Mouse (Mus musculus): Measurements from ENCODE around the gene Prr29. TPM values are rescaled to one million over a fixed set of nuclear protein-coding genes. Genes with fewer than 3 reads are reported as not detected.
"Not testable (repeated sequence)": the region's sequence is repeated elsewhere in the genome, so short reads cannot be mapped to it uniquely, and the experiment has no call there.

Prr29 gene
- total and polyA plus RNA-seq, 3 experiments: 0.37 to 10.4 (median 0.48) TPM

DNA sequence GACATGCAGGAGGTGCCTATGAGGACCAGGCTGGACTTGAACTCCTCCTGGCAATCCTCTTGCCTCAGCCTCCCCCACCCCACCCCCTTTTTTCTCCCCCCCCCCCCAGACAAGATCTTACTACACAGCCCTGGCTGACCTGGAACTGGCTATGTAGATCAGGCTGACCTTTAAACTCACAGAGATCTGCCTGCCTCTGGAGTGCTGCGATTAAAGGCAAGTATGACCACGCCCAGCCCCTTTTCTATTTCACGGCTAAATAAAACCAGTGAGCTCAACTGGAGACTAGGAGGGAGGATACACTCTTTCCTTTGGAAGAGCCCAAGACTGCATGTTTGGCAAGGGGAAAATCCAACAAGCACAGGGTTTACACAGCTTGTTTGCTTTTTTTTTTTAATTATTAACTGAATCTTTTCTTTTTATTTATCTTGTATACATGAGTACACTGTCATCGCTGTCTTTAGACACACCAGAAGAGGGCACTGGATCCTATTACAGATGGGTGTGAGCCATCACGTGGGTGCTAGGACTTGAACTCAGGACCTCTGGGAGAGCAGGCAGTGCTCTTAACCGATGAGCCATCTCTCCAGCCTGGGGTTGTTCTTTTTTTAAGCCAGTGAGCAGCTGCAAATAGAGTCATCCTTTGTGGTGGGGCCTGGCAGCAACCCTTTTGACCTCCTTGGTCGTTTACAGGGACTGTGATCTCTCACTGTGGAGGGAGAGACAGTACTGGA, 27.5 kb downstream of the Prr29 start:
- Histone ChIP-seq H3K9ac (ENCODE audit: low read depth, low read length) (no peak overlapping the region), H3K4me3 (no peak overlapping the region), H3K36me3 (ENCODE audit: control insufficient read depth, insufficient read depth, low read length) (peaks cover 6% of the 10 kb centered on the region), H3K27ac (no peak overlapping the region), H3K27me3 (ENCODE audit: control insufficient read depth, insufficient read depth, low read length) (no peaks in the 10 kb centered on the region), H3K4me1 (ENCODE audit: control insufficient read depth, insufficient read depth, low read length) (peaks cover 13% of the 10 kb centered on the region), H3K79me2 (replicated peaks; ENCODE audit: control insufficient read depth, insufficient read depth, low read length) (no peaks in the 10 kb centered on the region)
- no peak for TF ChIP-seq EP300 (IDR thresholded peaks at IDR 0.05; ENCODE audit: insufficient read depth, low read depth, low read length)
- TF ChIP-seq POLR2A (IDR thresholded peaks at IDR 0.05; ENCODE audit: insufficient read depth, low read depth, low read length): no peak
- TF ChIP-seq CTCF (IDR thresholded peaks at IDR 0.05): no peak
- intact Hi-C loops (cut with DNase I): loop anchor here (2.0 kb wide), 2 partner anchors 26 to 90 kb away; no protein-coding TSS in a partner anchor
- 64% methylated on average over 7 of the region's 7 CpGs for WGBS
- DNase-seq: no peak

DNA sequence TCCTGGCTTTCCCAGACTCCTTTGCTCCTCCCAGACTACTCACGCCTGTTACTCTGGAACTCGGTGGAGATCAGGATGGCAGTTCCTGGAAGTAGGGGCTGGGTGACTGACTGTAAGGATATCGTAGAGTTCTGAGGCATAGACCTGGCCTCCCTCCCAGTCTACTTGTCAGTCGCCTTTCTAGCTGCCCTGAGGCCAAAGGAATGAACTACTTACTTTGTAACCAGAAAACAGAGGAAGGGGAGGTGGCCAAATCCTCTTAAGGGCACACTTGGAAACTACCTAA, 28.0 kb downstream of the Prr29 start:
- Histone ChIP-seq H3K9ac (ENCODE audit: low read depth, low read length) (no peak overlapping the region), H3K27me3 (ENCODE audit: control insufficient read depth, insufficient read depth, low read length) (no peaks in the 10 kb centered on the region), H3K4me1 (ENCODE audit: control insufficient read depth, insufficient read depth, low read length) (peaks cover 9% of the 10 kb centered on the region), H3K27ac (no peak overlapping the region), H3K36me3 (ENCODE audit: control insufficient read depth, insufficient read depth, low read length) (peaks cover 6% of the 10 kb centered on the region), H3K4me3 (no peak overlapping the region), H3K79me2 (replicated peaks; ENCODE audit: control insufficient read depth, insufficient read depth, low read length) (no peaks in the 10 kb centered on the region)
- no peak for TF ChIP-seq CTCF (IDR thresholded peaks at IDR 0.05)
- TF ChIP-seq EP300 (IDR thresholded peaks at IDR 0.05; ENCODE audit: insufficient read depth, low read depth, low read length): no peak
- no peak for DNase-seq
- WGBS: 45% methylated on average over 4 of the region's 4 CpGs
- intact Hi-C loops (cut with DNase I): loop anchor here (2.0 kb wide), 2 partner anchors 26 to 90 kb away; no protein-coding TSS in a partner anchor

DNA sequence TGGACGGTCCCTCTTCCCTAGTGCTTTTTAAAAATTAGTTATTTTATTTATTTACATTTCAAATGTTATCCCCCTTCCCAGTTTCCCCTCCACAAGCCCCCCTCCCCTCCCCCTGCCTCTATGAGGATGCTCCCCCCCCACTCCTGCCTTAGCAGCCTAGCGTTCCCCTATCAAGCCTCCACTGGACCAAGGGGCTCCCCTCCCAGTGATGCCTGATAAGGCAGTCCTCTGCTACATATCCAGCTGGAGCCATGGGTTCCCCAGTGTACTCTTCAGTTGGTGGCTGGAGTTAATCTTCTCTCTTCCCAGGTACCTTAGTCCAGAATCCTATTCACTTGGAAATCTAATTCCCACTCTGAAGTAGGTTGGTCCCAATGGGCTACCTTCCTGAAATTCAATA, 28.8 kb downstream of the Prr29 start:
- intact Hi-C loops (cut with DNase I): not testable (repeated sequence)

DNA sequence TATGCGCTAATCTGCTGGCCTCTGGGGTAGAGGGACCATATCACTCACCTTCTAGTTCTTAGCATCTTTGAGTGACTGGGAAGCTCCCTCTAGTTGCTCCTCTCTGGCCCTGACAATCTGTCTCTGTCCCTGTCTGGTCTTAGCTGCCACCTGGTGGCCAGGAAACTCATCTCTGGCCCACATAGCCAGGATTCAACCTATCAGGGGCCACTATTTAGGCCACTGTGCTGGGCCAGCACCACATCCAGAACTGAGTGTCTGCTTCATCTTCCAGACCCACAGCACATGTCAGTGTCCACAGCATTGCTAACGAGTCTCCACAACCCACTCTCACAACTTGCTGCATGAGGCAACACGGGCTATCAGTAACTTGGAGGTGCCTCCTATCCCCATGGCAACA, 32.4 kb downstream of the Prr29 start:
- DNase-seq: no peak

More for the DNA sequence above, 28.8 kb downstream of the Prr29 start:
- DNase-seq; H3K27ac ChIP-seq; H3K79me2 ChIP-seq (replicated peaks; ENCODE audit: control insufficient read depth, insufficient read depth, low read length); H3K4me3 ChIP-seq; H3K9ac ChIP-seq (ENCODE audit: low read depth, low read length); H3K4me1 ChIP-seq (ENCODE audit: control insufficient read depth, insufficient read depth, low read length); H3K27me3 ChIP-seq (ENCODE audit: control insufficient read depth, insufficient read depth, low read length); H3K36me3 ChIP-seq (ENCODE audit: control insufficient read depth, insufficient read depth, low read length): not testable (repeated sequence)
- 80% methylated on average over 2 of the region's 2 CpGs for WGBS

DNA sequence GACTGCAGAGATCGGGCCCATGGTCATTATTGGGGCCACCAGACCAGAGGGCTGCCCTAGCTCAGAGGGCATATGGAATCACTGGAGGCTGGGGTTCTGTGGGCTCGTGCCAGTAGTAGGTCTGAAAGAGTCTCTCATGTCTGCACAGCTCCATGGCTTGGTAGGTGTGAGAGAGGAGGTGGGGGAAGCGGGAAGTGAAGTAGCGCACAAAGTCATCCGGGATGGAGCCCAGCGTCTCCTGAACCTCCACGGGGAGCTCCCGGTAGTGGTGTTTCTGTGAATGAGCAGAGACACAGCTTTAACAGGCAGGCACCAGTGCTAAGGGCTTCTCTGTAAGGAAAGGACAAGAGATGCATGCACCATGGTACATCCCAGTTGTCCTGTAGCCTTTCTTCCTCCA, 33.2 kb downstream of the Prr29 start:
- TF ChIP-seq POLR2A (IDR thresholded peaks at IDR 0.05; ENCODE audit: insufficient read depth, low read depth, low read length): no peak
- TF ChIP-seq EP300 (IDR thresholded peaks at IDR 0.05; ENCODE audit: insufficient read depth, low read depth, low read length): no peak
- TF ChIP-seq CTCF (IDR thresholded peaks at IDR 0.05): no peak
- H3K9ac ChIP-seq (ENCODE audit: low read depth, low read length): no peak overlapping the region
- H3K4me3 ChIP-seq: no peak overlapping the region
- WGBS: 90% methylated on average over 8 of the region's 8 CpGs
- no peak overlapping the region for H3K27ac ChIP-seq
- H3K79me2 ChIP-seq (replicated peaks; ENCODE audit: control insufficient read depth, insufficient read depth, low read length): no peaks in the 10 kb centered on the region
- DNase-seq: no peak
- no peaks in the 10 kb centered on the region for H3K4me1 ChIP-seq (ENCODE audit: control insufficient read depth, insufficient read depth, low read length)
- H3K36me3 ChIP-seq (ENCODE audit: control insufficient read depth, insufficient read depth, low read length): no peaks in the 10 kb centered on the region
- intact Hi-C loops (cut with DNase I): no loop called here
- no peaks in the 10 kb centered on the region for H3K27me3 ChIP-seq (ENCODE audit: control insufficient read depth, insufficient read depth, low read length)

More for the DNA sequence above, 32.4 kb downstream of the Prr29 start:
- 89% methylated on average over 3 of the region's 3 CpGs for WGBS
- Histone ChIP-seq H3K9ac (ENCODE audit: low read depth, low read length) (no peak overlapping the region), H3K79me2 (replicated peaks; ENCODE audit: control insufficient read depth, insufficient read depth, low read length) (no peaks in the 10 kb centered on the region), H3K36me3 (ENCODE audit: control insufficient read depth, insufficient read depth, low read length) (no peaks in the 10 kb centered on the region), H3K27me3 (ENCODE audit: control insufficient read depth, insufficient read depth, low read length) (no peaks in the 10 kb centered on the region), H3K27ac (no peak overlapping the region), H3K4me3 (no peak overlapping the region), H3K4me1 (ENCODE audit: control insufficient read depth, insufficient read depth, low read length) (no peaks in the 10 kb centered on the region)
- intact Hi-C loops (cut with DNase I): no loop called here
- TF ChIP-seq POLR2A (IDR thresholded peaks at IDR 0.05; ENCODE audit: insufficient read depth, low read depth, low read length) (no peak), CTCF (IDR thresholded peaks at IDR 0.05) (peak; percentile 58)

DNA sequence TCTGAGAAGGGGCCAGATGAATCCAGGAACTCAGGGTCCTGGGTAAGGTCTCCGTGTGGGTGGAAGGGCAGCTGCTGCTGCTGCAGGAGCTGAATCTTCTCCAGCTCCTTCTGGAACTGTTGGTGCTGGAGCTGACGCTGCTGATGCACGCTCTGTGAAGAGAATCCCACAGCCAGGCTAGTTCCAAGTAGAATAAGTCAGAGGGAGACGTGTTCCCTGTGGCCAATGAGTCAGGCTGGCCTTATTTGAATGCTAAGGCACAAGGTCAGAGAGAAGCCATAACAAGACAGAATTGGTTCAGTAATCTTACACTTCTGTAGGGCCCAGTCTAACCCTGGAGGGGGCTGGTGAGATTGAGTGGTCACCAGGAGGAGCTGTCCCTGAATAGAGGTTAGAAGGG, 44.7 kb downstream of the Prr29 start:
- intact Hi-C loops (cut with DNase I): no loop called here
- Histone ChIP-seq H3K79me2 (replicated peaks; ENCODE audit: control insufficient read depth, insufficient read depth, low read length) (no peaks in the 10 kb centered on the region), H3K27me3 (ENCODE audit: control insufficient read depth, insufficient read depth, low read length) (no peaks in the 10 kb centered on the region), H3K36me3 (ENCODE audit: control insufficient read depth, insufficient read depth, low read length) (no peaks in the 10 kb centered on the region; the same call in 1 of the 2 replicates), H3K27ac (no peak overlapping the region), H3K4me3 (no peak overlapping the region), H3K4me1 (ENCODE audit: control insufficient read depth, insufficient read depth, low read length) (no peaks in the 10 kb centered on the region), H3K9ac (ENCODE audit: low read depth, low read length) (no peak overlapping the region)
- no peak for DNase-seq
- WGBS: 76% methylated on average over 4 of the region's 4 CpGs
- TF ChIP-seq EP300 (IDR thresholded peaks at IDR 0.05; ENCODE audit: insufficient read depth, low read depth, low read length) (no peak), POLR2A (IDR thresholded peaks at IDR 0.05; ENCODE audit: insufficient read depth, low read depth, low read length) (no peak), CTCF (IDR thresholded peaks at IDR 0.05) (no peak)
